Mouse (Mus musculus): ENCODE measurements around the gene Arv1.

GRCm38 (mm10) chr8:124721862-124722515 is at the start of gene Arv1, which contains the start of gene Ttc13:
- TF ChIP-seq CTCF (IDR thresholded peaks at IDR 0.05; ENCODE audit: low read depth) (no peak), EP300 (IDR thresholded peaks at IDR 0.05; ENCODE audit: low read depth) (no peak)
